Comparison of ENCODE assay signal across 32 mouse cellular contexts in the genomic region with DNA sequence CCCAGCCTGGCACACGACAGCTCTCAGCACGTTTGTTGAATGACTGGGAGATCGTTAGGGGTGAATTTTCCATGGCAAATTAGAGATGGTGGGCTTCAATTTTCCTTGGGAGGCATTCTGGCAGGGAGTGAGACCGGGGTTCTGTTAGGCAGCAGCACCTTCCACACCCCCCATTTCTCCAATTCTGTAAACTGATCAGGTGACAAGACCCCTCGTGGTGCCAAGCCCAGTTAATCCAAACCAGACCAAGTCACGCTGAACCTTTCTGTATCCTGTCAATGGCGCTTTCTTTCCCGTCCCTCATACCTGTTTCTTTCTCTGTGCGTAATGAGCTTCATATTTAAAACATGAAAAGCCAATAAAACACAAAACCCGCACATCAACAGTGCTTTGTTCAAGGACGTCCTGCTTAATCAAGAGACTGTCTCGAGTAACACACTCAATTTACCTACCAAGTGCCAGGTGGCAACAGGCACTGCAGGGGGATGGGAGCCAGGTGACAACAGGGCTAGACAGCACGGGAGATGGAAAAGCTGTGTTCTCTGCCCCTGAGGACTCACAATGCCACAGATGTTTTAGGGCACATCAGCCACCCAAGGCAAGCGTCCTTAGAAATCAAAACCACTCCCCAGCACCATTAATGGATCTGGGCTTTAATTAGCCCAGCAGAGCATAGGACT. TPM values are rescaled to one million over a fixed set of nuclear protein-coding genes. Genes with fewer than 3 reads are reported as not detected.
A peak's percentile ranks its signal among the peaks of the same experiment; 100 is the strongest.
DNase-seq lines count a peak whose midpoint lies in the region; ATAC-seq and TF ChIP-seq lines count a peak whose summit lies in the region.
"Had no signal": no experiment of that assay in that cellular context is flagged by ENCODE, and none has a peak within 500 bp of the region (broad histone marks: within the 10 kb centered on the region; RNA-seq: fewer than 3 reads in every experiment).

No protein-coding gene starts in this region.

- H3K27me3 ChIP-seq in hindbrain, embryonic 13.5 days: no peaks in the 10 kb centered on the region
- H3K27me3 ChIP-seq in hindbrain, embryonic 11.5 days (ENCODE audit: control insufficient read depth, insufficient read depth, low read length): no peaks in the 10 kb centered on the region
- H3K27me3 ChIP-seq in midbrain, postnatal 0 days (ENCODE audit: insufficient read depth, low read length): no peaks in the 10 kb centered on the region
- H3K27me3 ChIP-seq in midbrain, embryonic 10.5 days (ENCODE audit: low read depth, poor library complexity, severe bottlenecking): no peaks in the 10 kb centered on the region
- no peaks in the 10 kb centered on the region for H3K27me3 ChIP-seq in limb, embryonic 11.5 days (ENCODE audit: control insufficient read depth, insufficient read depth, low read length)
- no peaks in the 10 kb centered on the region for H3K27me3 ChIP-seq in neural tube, embryonic 14.5 days (ENCODE audit: control insufficient read depth, insufficient read depth, low read length)
- no peaks in the 10 kb centered on the region for H3K27me3 ChIP-seq in liver, embryonic 11.5 days (replicated peaks; ENCODE audit: control insufficient read depth, insufficient read depth, low read length)
- H3K27me3 ChIP-seq: embryonic facial prominence, embryonic 15.5 days; forebrain, embryonic 13.5 days; heart, embryonic 15.5 days; liver, embryonic 13.5 days; megakaryocyte, embryonic 14.5 days had no signal

- H3K27ac ChIP-seq in hindbrain, embryonic 13.5 days: peak overlapping the region; percentile 69
- no peak overlapping the region for H3K27ac ChIP-seq in hindbrain, embryonic 11.5 days (ENCODE audit: low read depth, low read length)
- H3K27ac ChIP-seq in midbrain, postnatal 0 days (ENCODE audit: low read depth, low read length): peak overlapping the region; percentile 26; the same call in 1 of the 2 replicates
- no peak overlapping the region for H3K27ac ChIP-seq in midbrain, embryonic 10.5 days (replicated peaks)
- no peak overlapping the region; the same call in 1 of the 2 replicates for H3K27ac ChIP-seq in limb, embryonic 11.5 days (replicated peaks; ENCODE audit: low read depth, low read length)
- peak overlapping the region; percentile 39; the same call in 1 of the 2 replicates for H3K27ac ChIP-seq in neural tube, embryonic 14.5 days (ENCODE audit: low read depth, low read length)
- no peak overlapping the region for H3K27ac ChIP-seq in liver, embryonic 11.5 days (ENCODE audit: low read depth, low read length)
- H3K27ac ChIP-seq: embryonic facial prominence, embryonic 15.5 days; forebrain, embryonic 13.5 days; heart, embryonic 10.5 days; heart, embryonic 15.5 days; liver, embryonic 13.5 days; stomach, postnatal 0 days had no signal

- 0 out of 2 replicates have a peak, but pooled peaks have one; percentile 52 for ATAC-seq in hindbrain, embryonic 13.5 days (ENCODE audit: low FRiP score)
- no peak for ATAC-seq in hindbrain, embryonic 11.5 days (ENCODE audit: low FRiP score)
- ATAC-seq in midbrain, postnatal 0 days (ENCODE audit: low FRiP score): no peak
- ATAC-seq in limb, embryonic 11.5 days (ENCODE audit: insufficient number of reproducible peaks, low FRiP score, low TSS enrichment, low read depth): peak; percentile 72; the same call in 1 of the 2 replicates
- ATAC-seq in neural tube, embryonic 14.5 days (ENCODE audit: low read depth): no peak
- ATAC-seq in CD4-positive, CD25-positive, alpha-beta regulatory T cell, adult 4 months: no peak
- no peak for ATAC-seq in liver, embryonic 11.5 days (replicated peaks; ENCODE audit: low FRiP score)
- ATAC-seq: forebrain, embryonic 13.5 days; inflammation-experienced regulatory T-cells, adult 6 months; lung, postnatal 0 days had no signal

- 47% methylated on average over 14 of the region's 14 CpGs for whole genome bisulfite sequencing in hindbrain, embryonic 13.5 days
- 67% methylated on average over 14 of the region's 14 CpGs for WGBS in hindbrain, embryonic 11.5 days
- 39% methylated on average over 14 of the region's 14 CpGs for WGBS in midbrain, postnatal 0 days
- 76% methylated on average over 14 of the region's 14 CpGs for WGBS in midbrain, embryonic 10.5 days
- 17% methylated on average over 14 of the region's 14 CpGs for WGBS in limb, embryonic 11.5 days
- 47% methylated on average over 14 of the region's 14 CpGs for WGBS in neural tube, embryonic 14.5 days
- WGBS in liver, embryonic 11.5 days: 58% methylated on average over 14 of the region's 14 CpGs

- no peak overlapping the region for H3K4me3 ChIP-seq in hindbrain, embryonic 13.5 days
- H3K4me3 ChIP-seq in hindbrain, embryonic 11.5 days (ENCODE audit: low read depth, low read length): no peak overlapping the region
- H3K4me3 ChIP-seq in midbrain, postnatal 0 days (ENCODE audit: low read depth, low read length): no peak overlapping the region
- H3K4me3 ChIP-seq in midbrain, embryonic 10.5 days: no peak overlapping the region
- no peak overlapping the region for H3K4me3 ChIP-seq in limb, embryonic 11.5 days (ENCODE audit: low read depth, low read length)
- H3K4me3 ChIP-seq in neural tube, embryonic 14.5 days (ENCODE audit: low read depth, low read length): no peak overlapping the region
- H3K4me3 ChIP-seq in liver, embryonic 11.5 days (ENCODE audit: low read depth, low read length): no peak overlapping the region
- H3K4me3 ChIP-seq: embryonic facial prominence, embryonic 15.5 days; forebrain, embryonic 13.5 days; heart, embryonic 10.5 days; heart, embryonic 15.5 days; liver, embryonic 13.5 days; megakaryocyte, embryonic 14.5 days had no signal

- H3K4me1 ChIP-seq in hindbrain, embryonic 13.5 days (replicated peaks): peaks cover 43% of the 10 kb centered on the region
- 0 out of 2 replicates have a peak, but pooled peaks cover 2% of the 10 kb centered on the region for H3K4me1 ChIP-seq in hindbrain, embryonic 11.5 days (replicated peaks; ENCODE audit: control insufficient read depth, insufficient read depth, low read length)
- no peaks in the 10 kb centered on the region for H3K4me1 ChIP-seq in midbrain, postnatal 0 days (ENCODE audit: insufficient read depth, low read length)
- H3K4me1 ChIP-seq in midbrain, embryonic 10.5 days: peaks cover 3% of the 10 kb centered on the region
- H3K4me1 ChIP-seq in limb, embryonic 11.5 days (ENCODE audit: control insufficient read depth, insufficient read depth, low read length): peaks cover 18% of the 10 kb centered on the region
- peaks cover 17% of the 10 kb centered on the region for H3K4me1 ChIP-seq in neural tube, embryonic 14.5 days (ENCODE audit: control insufficient read depth, insufficient read depth, low read length)
- H3K4me1 ChIP-seq in liver, embryonic 11.5 days (replicated peaks; ENCODE audit: control insufficient read depth, insufficient read depth, low read length): no peaks in the 10 kb centered on the region
- H3K4me1 ChIP-seq: heart, embryonic 15.5 days; liver, embryonic 13.5 days; megakaryocyte, embryonic 14.5 days had no signal

- no peaks in the 10 kb centered on the region for H3K9me3 ChIP-seq in hindbrain, embryonic 13.5 days
- H3K9me3 ChIP-seq in hindbrain, embryonic 11.5 days (ENCODE audit: control insufficient read depth, low read length): no peaks in the 10 kb centered on the region
- H3K9me3 ChIP-seq in midbrain, postnatal 0 days (ENCODE audit: low read length): no peaks in the 10 kb centered on the region
- H3K9me3 ChIP-seq in midbrain, embryonic 10.5 days (replicated peaks): no peaks in the 10 kb centered on the region
- H3K9me3 ChIP-seq in limb, embryonic 11.5 days (ENCODE audit: control insufficient read depth, low read length): no peaks in the 10 kb centered on the region
- H3K9me3 ChIP-seq in neural tube, embryonic 14.5 days (ENCODE audit: control insufficient read depth, low read length): no peaks in the 10 kb centered on the region
- H3K9me3 ChIP-seq in liver, embryonic 11.5 days (ENCODE audit: control insufficient read depth, low read length): no peaks in the 10 kb centered on the region
- H3K9me3 ChIP-seq: embryonic facial prominence, embryonic 15.5 days; forebrain, embryonic 13.5 days; heart, embryonic 10.5 days; heart, embryonic 15.5 days; liver, embryonic 13.5 days; megakaryocyte, embryonic 14.5 days had no signal

- TF ChIP-seq CTCF in midbrain, postnatal 0 days (IDR thresholded peaks at IDR 0.05): no peak

- no peak overlapping the region for H3K9ac ChIP-seq in hindbrain, embryonic 13.5 days
- H3K9ac ChIP-seq in hindbrain, embryonic 11.5 days (ENCODE audit: low read depth, low read length): no peak overlapping the region
- H3K9ac ChIP-seq in midbrain, postnatal 0 days (replicated peaks; ENCODE audit: low read length, poor library complexity, severe bottlenecking): no peak overlapping the region
- H3K9ac ChIP-seq in limb, embryonic 11.5 days (ENCODE audit: low read length): no peak overlapping the region
- H3K9ac ChIP-seq in neural tube, embryonic 14.5 days (replicated peaks; ENCODE audit: low read depth, low read length): no peak overlapping the region
- H3K9ac ChIP-seq in liver, embryonic 11.5 days (ENCODE audit: low read depth, low read length): no peak overlapping the region
- H3K9ac ChIP-seq: embryonic facial prominence, embryonic 15.5 days; forebrain, embryonic 13.5 days; heart, embryonic 15.5 days; liver, embryonic 13.5 days had no signal

- DNase-seq in hindbrain, embryonic 11.5 days (ENCODE audit: low spot score): no peak
- no peak for DNase-seq in midbrain, postnatal 0 days (ENCODE audit: low spot score)
- no peak for DNase-seq in midbrain, embryonic 10.5 days (ENCODE audit: low spot score)
- peak; percentile 63 for DNase-seq in limb, embryonic 11.5 days (ENCODE audit: low spot score)
- DNase-seq in liver, embryonic 11.5 days (ENCODE audit: low spot score): no peak
- DNase-seq: adrenal gland, postnatal 14 days; cerebellum, adult 11 months; cerebellum, adult 9-10 months; cerebellum, postnatal 36 days; gastrocnemius, postnatal 14 days; heart, postnatal 36 days; kidney, adult 18-20 months; kidney, postnatal 36 days; liver, embryonic 13.5 days; lung, adult 18-20 months; lung, postnatal 4 days; right cerebral cortex, postnatal 4 days; thymus, adult 2 months; thymus, postnatal 36 days had no signal

- no peak overlapping the region for H3K4me2 ChIP-seq in hindbrain, embryonic 13.5 days
- no peak overlapping the region for H3K4me2 ChIP-seq in hindbrain, embryonic 11.5 days (replicated peaks; ENCODE audit: low read depth, low read length)
- no peak overlapping the region for H3K4me2 ChIP-seq in midbrain, postnatal 0 days (ENCODE audit: low read depth, low read length, poor library complexity, severe bottlenecking)
- peak overlapping the region; percentile 13; the same call in 1 of the 2 replicates for H3K4me2 ChIP-seq in limb, embryonic 11.5 days (ENCODE audit: low read depth, severe bottlenecking)
- H3K4me2 ChIP-seq in neural tube, embryonic 14.5 days (ENCODE audit: low read depth, low read length): no peak overlapping the region
- no peak overlapping the region for H3K4me2 ChIP-seq in liver, embryonic 11.5 days
- H3K4me2 ChIP-seq: embryonic facial prominence, embryonic 15.5 days; forebrain, embryonic 13.5 days; heart, embryonic 15.5 days; liver, embryonic 13.5 days had no signal

- H3K36me3 ChIP-seq in hindbrain, embryonic 13.5 days: no peaks in the 10 kb centered on the region
- no peaks in the 10 kb centered on the region for H3K36me3 ChIP-seq in hindbrain, embryonic 11.5 days (ENCODE audit: control insufficient read depth, insufficient read depth, low read length)
- H3K36me3 ChIP-seq in midbrain, postnatal 0 days (ENCODE audit: insufficient read depth, low read length): no peaks in the 10 kb centered on the region
- H3K36me3 ChIP-seq in midbrain, embryonic 10.5 days: no peaks in the 10 kb centered on the region
- H3K36me3 ChIP-seq in limb, embryonic 11.5 days (ENCODE audit: control insufficient read depth, insufficient read depth, low read length): no peaks in the 10 kb centered on the region
- H3K36me3 ChIP-seq in neural tube, embryonic 14.5 days (ENCODE audit: control insufficient read depth, insufficient read depth, low read length): no peaks in the 10 kb centered on the region
- no peaks in the 10 kb centered on the region for H3K36me3 ChIP-seq in liver, embryonic 11.5 days (ENCODE audit: control insufficient read depth, insufficient read depth, low read length)
- H3K36me3 ChIP-seq: embryonic facial prominence, embryonic 15.5 days; heart, embryonic 10.5 days; heart, embryonic 15.5 days; liver, embryonic 13.5 days had no signal

RNA-seq across cellular contexts. Expression of gene Pmfbp1, which starts 19.2 kb away (rescaled TPM):
- polyA plus RNA-seq in hindbrain, embryonic 13.5 days (2015; fragmentation: Nextera tagmentation; extraction: Ambion mirVana): 2.4 and 3.4 TPM in 2 replicates
- polyA plus RNA-seq in hindbrain, embryonic 11.5 days (2014; fragmentation: Nextera tagmentation; extraction: Ambion mirVana): 2.9 and 4.7 TPM in 2 replicates
- total RNA-seq in midbrain, postnatal 0 days (2014; rRNA removed): 2.2 and 2.7 TPM in 2 replicates
- 1.2 TPM in 2 replicates for polyA plus RNA-seq in midbrain, postnatal 0 days (2015; fragmentation: Nextera tagmentation; extraction: Ambion mirVana)
- polyA plus RNA-seq in midbrain, embryonic 10.5 days (2016; fragmentation: Nextera tagmentation; extraction: Ambion mirVana): 0.79 and 2.5 TPM in 2 replicates
- 0.12 and 0.16 TPM in 2 replicates for polyA plus RNA-seq in limb, embryonic 11.5 days (2014; fragmentation: Nextera tagmentation; extraction: Ambion mirVana)
- 2.2 and 2.8 TPM in 2 replicates for polyA plus RNA-seq in neural tube, embryonic 14.5 days (2014; fragmentation: Nextera tagmentation; extraction: Ambion mirVana)
- polyA plus RNA-seq in CD4-positive, CD25-positive, alpha-beta regulatory T cell, adult 4 months (2017; shearing (Covaris generic)): not detected
- polyA plus RNA-seq in liver, embryonic 11.5 days (2014; fragmentation: Nextera tagmentation; extraction: Ambion mirVana): not detected in 2 replicates
- total RNA-seq: adrenal gland, postnatal 14 days; granulocyte monocyte progenitor cell, adult 5-6 weeks; heart, postnatal 36 days had no signal
- polyA plus RNA-seq: embryonic facial prominence, embryonic 15.5 days; inflammation-experienced regulatory T-cells, adult 6 months; liver, embryonic 13.5 days; lung, postnatal 0 days; spleen, adult 2 months; stomach, postnatal 0 days; thymus, adult 2 months had no signal

Comparison
In these comparisons a context has a peak if more than half of its experiments do, and no peak if none do; other contexts are left out.
1. ATAC-seq: peak in hindbrain, embryonic 13.5 days (single experiment) and limb, embryonic 11.5 days (single experiment); none in hindbrain, embryonic 11.5 days (single experiment), midbrain, postnatal 0 days (single experiment), neural tube, embryonic 14.5 days (single experiment), CD4-positive, CD25-positive, alpha-beta regulatory T cell, adult 4 months (single experiment) and liver, embryonic 11.5 days (single experiment).
2. H3K27ac ChIP-seq: peak in hindbrain, embryonic 13.5 days (single experiment), midbrain, postnatal 0 days (single experiment) and neural tube, embryonic 14.5 days (single experiment); none in hindbrain, embryonic 11.5 days (single experiment), midbrain, embryonic 10.5 days (single experiment), limb, embryonic 11.5 days (single experiment) and liver, embryonic 11.5 days (single experiment).